In the genomic region with DNA sequence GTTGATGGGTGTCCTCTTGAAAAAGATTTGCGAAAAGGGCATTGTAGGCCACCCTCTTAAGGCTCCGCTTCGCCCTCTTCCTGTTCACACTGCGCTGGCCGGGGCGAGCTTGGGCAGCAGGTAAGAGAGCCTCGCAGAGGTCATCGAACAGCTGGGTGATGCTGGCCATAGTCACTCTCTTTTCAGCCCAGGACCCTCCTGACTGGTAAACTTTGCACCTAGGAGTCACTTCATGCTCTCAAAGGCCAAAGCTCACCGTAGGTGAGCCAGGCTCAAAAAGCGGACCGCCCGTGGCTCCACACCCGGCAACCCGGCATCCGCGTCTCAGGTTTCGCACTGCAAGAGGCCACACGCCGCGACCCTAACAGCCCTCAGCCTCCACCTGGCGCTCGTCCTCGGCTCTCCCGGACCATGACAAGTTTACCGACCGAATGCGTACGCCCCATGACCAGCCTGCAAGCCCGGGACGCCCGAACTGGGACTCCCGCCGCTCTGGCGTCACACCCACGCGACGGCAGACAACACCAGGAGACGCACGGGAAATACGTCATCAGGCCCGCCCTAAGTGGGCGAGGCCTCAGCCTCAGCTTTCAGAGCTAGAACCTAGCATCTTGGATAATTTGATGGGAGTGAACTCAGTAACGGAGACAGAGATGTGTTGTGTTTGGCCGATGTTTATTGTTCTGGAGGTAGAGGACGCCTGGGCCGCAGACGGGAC, we compare ENCODE assay signal across 8 mouse cellular contexts. TPM values are rescaled to one million over a fixed set of nuclear protein-coding genes. Genes with fewer than 3 reads are reported as not detected.
DNase-seq lines count a peak whose midpoint lies in the region; ATAC-seq and TF ChIP-seq lines count a peak whose summit lies in the region.

TSS of gene Tubgcp6 (minus strand) at position 464 of the 718 bp plus-strand sequence.

- no peaks in the 10 kb centered on the region for H3K27me3 ChIP-seq in Patski
- H3K27me3 ChIP-seq in hindbrain, embryonic 14.5 days (ENCODE audit: control insufficient read depth, insufficient read depth, low read length), result no peaks in the 10 kb centered on the region

- H3K27ac ChIP-seq in hindbrain, embryonic 14.5 days, result peak within 1 kb of the TSS; percentile 87

- H3K4me2 ChIP-seq in hindbrain, embryonic 14.5 days (replicated peaks), result peak within 1 kb of the TSS; percentile 98

- CTCF ChIA-PET in Patski (lab: Charles Lee), result interaction anchor here (0.7 to 1.7 kb wide), 7 partner anchors 9 to 88 kb away, joined by 3 to 6 read pairs (median 3); no protein-coding TSS in a partner anchor

- peaks cover 27% of the 10 kb centered on the region; the same call in 1 of the 2 replicates for H3K36me3 ChIP-seq in hindbrain, embryonic 14.5 days (replicated peaks; ENCODE audit: control insufficient read depth, insufficient read depth)

- peaks cover 38% of the 10 kb centered on the region for H3K4me1 ChIP-seq in hindbrain, embryonic 14.5 days (replicated peaks; ENCODE audit: control insufficient read depth, insufficient read depth, low read length)

- POLR2A ChIA-PET in Patski (lab: Charles Lee), result interaction anchor here (0.6 to 1.9 kb wide), 5 partner anchors 9 to 120 kb away, joined by 3 to 6 read pairs (median 3); partner anchors contain the start of genes Dennd6b and Mapk11

- TF ChIP-seq CTCF in Patski (IDR thresholded peaks at IDR 0.05), result no peak

- H3K9me3 ChIP-seq in hindbrain, embryonic 14.5 days (ENCODE audit: control insufficient read depth, low read length), result no peaks in the 10 kb centered on the region

- under 1% methylated on average over 47 of the region's 47 CpGs for WGBS in hindbrain, embryonic 14.5 days

- peak; percentile 46 for DNase-seq in Patski (ENCODE audit: low read depth, low spot score)
- DNase-seq in cerebellum, postnatal 14 days, result peak; percentile 96 to 98
- DNase-seq in frontal cortex, postnatal 25 days (ENCODE audit: low spot score in 2 of 2), result peak; percentile 92 to 93
- peak; percentile 98 for DNase-seq in hindbrain, embryonic 14.5 days (ENCODE audit: low spot score)
- peak; percentile 95 to 97 for DNase-seq in layer of hippocampus, postnatal 36 days
- peak; percentile 97 for DNase-seq in lung, postnatal 36 days
- DNase-seq in retina, postnatal 1 day, result peak; percentile 96
- peak; percentile 89 to 98 for DNase-seq in urinary bladder, adult 18-20 months (ENCODE audit: low spot score in 2 of 2)

- peak within 1 kb of the TSS; percentile 71 for H3K9ac ChIP-seq in hindbrain, embryonic 14.5 days

- H3K4me3 ChIP-seq in hindbrain, embryonic 14.5 days (replicated peaks; ENCODE audit: low read length), result peak within 1 kb of the TSS; percentile 86

- in situ Hi-C loops in Patski (cut with MboI; ENCODE audit: low pct_unique_long_range_greater_than_20kb), result no loop called here

- peak; percentile 59 for ATAC-seq in Patski
- peak; percentile 83 for ATAC-seq in hindbrain, embryonic 14.5 days (ENCODE audit: low FRiP score)

RNA-seq across cellular contexts. Expression of gene Tubgcp6, which starts in this region (rescaled TPM):
- 17.6 TPM for polyA plus RNA-seq in Patski (2021)
- 17.2 and 19.1 TPM in 2 replicates for polyA plus RNA-seq in hindbrain, embryonic 14.5 days (2014; fragmentation: Nextera tagmentation; extraction: Ambion mirVana)
- 10 to 100 TPM; 28.4 to 35.3 TPM for total RNA-seq in layer of hippocampus, postnatal 36 days (2021)

Comparison
In these comparisons a context has a peak if more than half of its experiments do, and no peak if none do; other contexts are left out.
1. Peak in every context shown above with its lines: DNase-seq, ATAC-seq, H3K4me3 ChIP-seq and H3K27ac ChIP-seq.
2. DNase-seq: peak in every context shown above with its lines; median percentile 98 in hindbrain, embryonic 14.5 days; 97 in cerebellum, postnatal 14 days; 97 in lung, postnatal 36 days; 96 in layer of hippocampus, postnatal 36 days; 96 in retina, postnatal 1 day; 94 in urinary bladder, adult 18-20 months; 92 in frontal cortex, postnatal 25 days; 46 in Patski.